Mouse (Mus musculus): ENCODE data around the gene Bfsp1. TPM values are rescaled to one million over a fixed set of nuclear protein-coding genes. Genes with fewer than 3 reads are reported as not detected.

Gene Bfsp1
- polyA plus RNA-seq, 1 experiment from 2014 or later: 3.8 TPM

GRCm38 (mm10) chr2:143831645-143832044, 31.3 kb downstream of the Bfsp1 start:
- peak; percentile 38; the same call in 1 of the 2 replicates for ATAC-seq (ENCODE audit: low read depth)
- 75% methylated on average over 17 of the region's 17 CpGs for WGBS
- no peak overlapping the region for H3K27ac ChIP-seq (replicated peaks; ENCODE audit: low read depth, low read length)
- DNase-seq (ENCODE audit: low spot score): peak; percentile 41
- no peaks in the 10 kb centered on the region for H3K36me3 ChIP-seq (ENCODE audit: control insufficient read depth, insufficient read depth, low read length)
- H3K27me3 ChIP-seq (replicated peaks; ENCODE audit: control insufficient read depth, insufficient read depth, low read length): no peaks in the 10 kb centered on the region
- H3K9ac ChIP-seq (ENCODE audit: low read depth, low read length): no peak overlapping the region
- H3K4me2 ChIP-seq (ENCODE audit: low read depth, low read length): no peak overlapping the region
- H3K4me1 ChIP-seq (ENCODE audit: control insufficient read depth, insufficient read depth, low read length): peaks cover 11% of the 10 kb centered on the region
- no peaks in the 10 kb centered on the region for H3K9me3 ChIP-seq (ENCODE audit: control insufficient read depth, low read length)
- no peak overlapping the region for H3K4me3 ChIP-seq (ENCODE audit: low read depth, low read length)

GRCm38 (mm10) chr2:143813461-143813860, 49.5 kb downstream of the Bfsp1 start:
- Histone ChIP-seq H3K27me3 (replicated peaks; ENCODE audit: control insufficient read depth, insufficient read depth, low read length) (no peaks in the 10 kb centered on the region), H3K9ac (ENCODE audit: low read depth, low read length) (no peak overlapping the region)
- no peak for ATAC-seq (ENCODE audit: low read depth)

GRCm38 (mm10) chr2:143812262-143812661, 50.7 kb downstream of the Bfsp1 start:
- ATAC-seq (ENCODE audit: low read depth) (no peak), DNase-seq (ENCODE audit: low spot score) (no peak)
- no peaks in the 10 kb centered on the region for H3K4me1 ChIP-seq (ENCODE audit: control insufficient read depth, insufficient read depth, low read length)
- H3K9me3 ChIP-seq (ENCODE audit: control insufficient read depth, low read length): no peaks in the 10 kb centered on the region
- H3K4me2 ChIP-seq (ENCODE audit: low read depth, low read length): no peak overlapping the region
- H3K9ac ChIP-seq (ENCODE audit: low read depth, low read length): no peak overlapping the region
- H3K4me3 ChIP-seq (ENCODE audit: low read depth, low read length): no peak overlapping the region
- H3K27me3 ChIP-seq (replicated peaks; ENCODE audit: control insufficient read depth, insufficient read depth, low read length): no peaks in the 10 kb centered on the region
- 67% methylated on average over 4 of the region's 4 CpGs for WGBS
- H3K27ac ChIP-seq (replicated peaks; ENCODE audit: low read depth, low read length): no peak overlapping the region
- no peaks in the 10 kb centered on the region for H3K36me3 ChIP-seq (ENCODE audit: control insufficient read depth, insufficient read depth, low read length)

More at GRCm38 (mm10) chr2:143813461-143813860, 49.5 kb downstream of the Bfsp1 start:
- no peak for DNase-seq (ENCODE audit: low spot score)
- no peaks in the 10 kb centered on the region for H3K4me1 ChIP-seq (ENCODE audit: control insufficient read depth, insufficient read depth, low read length)
- no peaks in the 10 kb centered on the region for H3K36me3 ChIP-seq (ENCODE audit: control insufficient read depth, insufficient read depth, low read length)
- H3K9me3 ChIP-seq (ENCODE audit: control insufficient read depth, low read length): no peaks in the 10 kb centered on the region
- no peak overlapping the region for H3K4me2 ChIP-seq (ENCODE audit: low read depth, low read length)
- H3K4me3 ChIP-seq (ENCODE audit: low read depth, low read length): no peak overlapping the region
- 90% methylated on average over 11 of the region's 11 CpGs for WGBS
- no peak overlapping the region for H3K27ac ChIP-seq (replicated peaks; ENCODE audit: low read depth, low read length)

- H3K4me2 ChIP-seq (ENCODE audit: low read depth, low read length): no peak overlapping the region
- no peak overlapping the region for H3K27ac ChIP-seq (replicated peaks; ENCODE audit: low read depth, low read length)
- no peak for DNase-seq (ENCODE audit: low spot score)
- WGBS: 62% methylated on average over 5 of the region's 5 CpGs
- H3K4me3 ChIP-seq (ENCODE audit: low read depth, low read length): no peak overlapping the region
- no peak overlapping the region for H3K9ac ChIP-seq (ENCODE audit: low read depth, low read length)
- H3K27me3 ChIP-seq (replicated peaks; ENCODE audit: control insufficient read depth, insufficient read depth, low read length): no peaks in the 10 kb centered on the region
- no peaks in the 10 kb centered on the region for H3K4me1 ChIP-seq (ENCODE audit: control insufficient read depth, insufficient read depth, low read length)
- no peaks in the 10 kb centered on the region for H3K9me3 ChIP-seq (ENCODE audit: control insufficient read depth, low read length)
- H3K36me3 ChIP-seq (ENCODE audit: control insufficient read depth, insufficient read depth, low read length): no peaks in the 10 kb centered on the region
- no peak for ATAC-seq (ENCODE audit: low read depth)
Measured at GRCm38 (mm10) chr2:143808789-143809188, 54.2 kb downstream of the Bfsp1 start.

GRCm38 (mm10) chr2:143806924-143807664, 55.9 kb downstream of the Bfsp1 start:
- H3K4me2 ChIP-seq (ENCODE audit: low read depth, low read length): no peak overlapping the region
- ATAC-seq (ENCODE audit: low read depth): no peak
- WGBS: 74% methylated on average over 9 of the region's 9 CpGs

GRCm38 (mm10) chr2:143806140-143806923, 56.6 kb downstream of the Bfsp1 start:
- 61% methylated on average over 15 of the region's 15 CpGs for WGBS
- ATAC-seq (ENCODE audit: low read depth): no peak
- H3K4me2 ChIP-seq (ENCODE audit: low read depth, low read length): no peak overlapping the region

More at GRCm38 (mm10) chr2:143806924-143807664, 55.9 kb downstream of the Bfsp1 start:
- Histone ChIP-seq H3K4me1 (ENCODE audit: control insufficient read depth, insufficient read depth, low read length) (no peaks in the 10 kb centered on the region), H3K36me3 (ENCODE audit: control insufficient read depth, insufficient read depth, low read length) (no peaks in the 10 kb centered on the region), H3K9me3 (ENCODE audit: control insufficient read depth, low read length) (no peaks in the 10 kb centered on the region), H3K27me3 (replicated peaks; ENCODE audit: control insufficient read depth, insufficient read depth, low read length) (no peaks in the 10 kb centered on the region), H3K27ac (replicated peaks; ENCODE audit: low read depth, low read length) (no peak overlapping the region), H3K4me3 (ENCODE audit: low read depth, low read length) (no peak overlapping the region), H3K9ac (ENCODE audit: low read depth, low read length) (no peak overlapping the region)
- peak; percentile 42 for DNase-seq (ENCODE audit: low spot score)

GRCm38 (mm10) chr2:143801097-143801496, 61.9 kb downstream of the Bfsp1 start:
- Histone ChIP-seq H3K9ac (ENCODE audit: low read depth, low read length) (no peak overlapping the region), H3K36me3 (ENCODE audit: control insufficient read depth, insufficient read depth, low read length) (no peaks in the 10 kb centered on the region), H3K4me3 (ENCODE audit: low read depth, low read length) (no peak overlapping the region), H3K4me2 (ENCODE audit: low read depth, low read length) (no peak overlapping the region), H3K27me3 (replicated peaks; ENCODE audit: control insufficient read depth, insufficient read depth, low read length) (no peaks in the 10 kb centered on the region), H3K9me3 (ENCODE audit: control insufficient read depth, low read length) (no peaks in the 10 kb centered on the region), H3K27ac (replicated peaks; ENCODE audit: low read depth, low read length) (no peak overlapping the region), H3K4me1 (ENCODE audit: control insufficient read depth, insufficient read depth, low read length) (no peaks in the 10 kb centered on the region)
- ATAC-seq (ENCODE audit: low read depth): no peak
- 41% methylated on average over 5 of the region's 5 CpGs for WGBS
- DNase-seq (ENCODE audit: low spot score): peak; percentile 20

More at GRCm38 (mm10) chr2:143806140-143806923, 56.6 kb downstream of the Bfsp1 start:
- Histone ChIP-seq H3K4me1 (ENCODE audit: control insufficient read depth, insufficient read depth, low read length) (no peaks in the 10 kb centered on the region), H3K9me3 (ENCODE audit: control insufficient read depth, low read length) (no peaks in the 10 kb centered on the region), H3K36me3 (ENCODE audit: control insufficient read depth, insufficient read depth, low read length) (no peaks in the 10 kb centered on the region), H3K4me3 (ENCODE audit: low read depth, low read length) (no peak overlapping the region), H3K27ac (replicated peaks; ENCODE audit: low read depth, low read length) (no peak overlapping the region), H3K9ac (ENCODE audit: low read depth, low read length) (no peak overlapping the region), H3K27me3 (replicated peaks; ENCODE audit: control insufficient read depth, insufficient read depth, low read length) (no peaks in the 10 kb centered on the region)
- no peak for DNase-seq (ENCODE audit: low spot score)

- WGBS: 71% methylated on average over 4 of the region's 4 CpGs
- H3K27ac ChIP-seq (replicated peaks; ENCODE audit: low read depth, low read length): no peak overlapping the region
Measured at GRCm38 (mm10) chr2:143796335-143797013, 66.5 kb downstream of the Bfsp1 start.

More at GRCm38 (mm10) chr2:143796335-143797013, 66.5 kb downstream of the Bfsp1 start:
- H3K27me3 ChIP-seq (replicated peaks; ENCODE audit: control insufficient read depth, insufficient read depth, low read length): no peaks in the 10 kb centered on the region
- no peak overlapping the region for H3K4me2 ChIP-seq (ENCODE audit: low read depth, low read length)
- H3K36me3 ChIP-seq (ENCODE audit: control insufficient read depth, insufficient read depth, low read length): no peaks in the 10 kb centered on the region
- H3K9me3 ChIP-seq (ENCODE audit: control insufficient read depth, low read length): no peaks in the 10 kb centered on the region
- H3K4me1 ChIP-seq (ENCODE audit: control insufficient read depth, insufficient read depth, low read length): no peaks in the 10 kb centered on the region
- no peak overlapping the region for H3K9ac ChIP-seq (ENCODE audit: low read depth, low read length)
- H3K4me3 ChIP-seq (ENCODE audit: low read depth, low read length): no peak overlapping the region
- ATAC-seq (ENCODE audit: low read depth): no peak
- no peak for DNase-seq (ENCODE audit: low spot score)
